Mouse (Mus musculus) frontal cortex, adult 2 months (tissue): ENCODE measurements around the gene Ptch2. TPM values are rescaled to one million over a fixed set of nuclear protein-coding genes. Genes with fewer than 3 reads are reported as not detected.

ENCODE experiments used
- DNase-seq, 2 experiments: peaks; one replicate each; pipeline ENCODE4 v3.0.0; 2022; ENCODE audit warnings: low spot score in 1 of 2; ENCODE audit errors: extremely low spot score in 1 of 2
- polyA plus RNA-seq: library from polyadenylated mRNA; depleted of rRNA; stranded (reverse); fragments of >200 nt; gene quantifications from 2 replicates; pipeline ENCODE4 v1.2.3, GENCODE M21; 2012

The Ptch2 gene
- polyA plus RNA-seq, 1 experiment: 2.7 TPM

DNA sequence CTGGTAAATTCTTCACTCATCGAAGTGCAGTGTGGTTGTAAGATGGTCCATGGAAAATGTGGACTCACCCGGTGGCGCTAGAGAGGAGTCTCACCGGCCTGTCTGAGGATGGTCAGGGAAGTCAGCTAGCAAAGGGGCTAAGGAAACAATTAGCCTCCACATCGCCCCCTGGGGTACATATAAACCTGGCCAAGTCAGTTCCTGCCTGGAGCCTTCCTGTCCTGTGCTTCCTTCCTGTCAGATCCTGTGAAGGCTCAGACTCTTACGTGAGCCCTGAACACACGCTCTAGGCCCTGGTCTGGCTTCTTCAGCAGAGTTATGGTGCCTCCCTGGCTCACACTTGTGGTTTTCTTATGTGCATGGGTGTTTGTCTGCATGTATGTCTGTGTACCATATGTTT is 5.3 kb downstream of the Ptch2 start:
- no peak for DNase-seq

DNA sequence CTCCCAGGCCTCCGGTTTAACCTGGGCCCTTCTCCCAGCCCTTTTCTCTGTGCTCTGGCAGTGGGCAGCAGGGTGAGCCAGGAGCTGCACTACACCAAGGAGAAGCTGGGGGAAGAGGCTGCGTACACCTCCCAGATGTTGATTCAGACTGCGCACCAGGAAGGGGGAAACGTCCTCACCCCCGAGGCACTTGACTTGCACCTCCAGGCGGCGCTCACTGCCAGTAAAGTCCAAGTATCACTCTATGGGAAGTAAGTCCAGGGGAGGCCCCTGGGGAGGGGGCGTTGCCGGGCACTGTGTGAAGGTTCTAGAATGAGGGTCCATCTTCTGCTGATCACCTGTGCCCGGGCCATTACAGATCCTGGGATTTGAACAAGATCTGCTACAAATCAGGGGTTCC is 8.8 kb downstream of the Ptch2 start:
- no peak for DNase-seq

DNA sequence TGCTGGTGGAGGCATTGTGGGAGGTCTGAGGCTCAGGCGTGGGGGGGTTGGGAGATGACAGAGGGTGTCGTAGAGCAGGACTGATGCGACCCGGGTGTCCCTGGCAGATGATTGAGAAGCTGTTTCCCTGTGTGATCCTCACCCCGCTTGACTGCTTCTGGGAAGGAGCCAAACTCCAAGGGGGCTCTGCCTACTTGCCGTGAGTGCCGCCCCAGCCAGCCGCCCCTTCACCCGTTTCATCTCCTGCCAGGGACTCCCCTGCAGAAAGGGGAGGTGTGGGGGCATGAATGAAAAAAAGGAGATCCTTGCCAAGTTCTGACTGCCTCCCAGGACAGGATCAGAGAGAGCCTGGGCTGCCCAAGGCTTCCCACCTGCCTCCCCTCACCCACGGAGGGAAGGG is 9.3 kb downstream of the Ptch2 start:
- no peak for DNase-seq

DNA sequence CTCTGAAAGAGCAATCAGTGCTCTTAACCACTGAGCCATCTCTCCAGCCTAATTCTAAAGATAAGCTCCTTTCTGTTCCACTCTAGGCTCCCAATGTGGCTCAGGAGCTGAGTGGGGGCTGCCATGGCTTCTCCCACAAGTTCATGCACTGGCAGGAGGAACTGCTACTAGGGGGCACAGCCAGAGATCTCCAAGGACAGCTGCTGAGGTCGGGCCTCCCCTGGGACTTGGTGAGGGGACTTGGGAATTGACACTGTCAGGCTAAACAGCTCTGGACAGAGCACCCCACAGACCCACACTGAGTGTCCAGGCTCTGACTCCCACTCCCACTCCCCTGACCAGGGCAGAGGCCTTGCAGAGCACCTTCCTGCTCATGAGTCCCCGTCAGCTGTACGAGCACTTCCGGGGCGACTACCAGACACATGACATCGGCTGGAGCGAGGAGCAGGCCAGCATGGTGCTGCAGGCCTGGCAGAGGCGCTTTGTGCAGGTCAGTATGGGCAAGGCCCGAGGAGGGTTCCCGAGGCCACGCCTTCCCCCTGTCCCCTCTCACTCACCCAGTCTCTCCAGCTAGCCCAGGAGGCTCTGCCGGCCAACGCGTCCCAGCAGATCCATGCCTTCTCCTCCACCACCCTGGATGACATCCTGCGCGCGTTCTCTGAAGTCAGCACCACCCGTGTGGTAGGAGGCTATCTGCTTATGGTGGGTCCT is 12.1 kb downstream of the Ptch2 start:
- no peak for DNase-seq

DNA sequence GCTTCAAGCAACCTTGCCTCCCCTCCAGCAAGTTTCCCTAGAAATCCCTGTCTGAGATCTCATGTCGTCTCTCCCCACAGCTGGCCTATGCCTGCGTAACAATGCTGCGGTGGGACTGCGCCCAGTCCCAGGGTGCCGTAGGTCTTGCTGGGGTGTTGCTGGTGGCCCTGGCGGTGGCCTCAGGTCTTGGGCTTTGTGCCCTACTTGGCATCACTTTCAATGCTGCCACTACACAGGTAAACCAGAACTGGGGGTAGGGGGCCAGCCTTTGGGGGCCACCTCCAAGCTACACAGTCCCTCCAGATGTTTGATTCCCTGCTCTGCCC is 12.6 kb downstream of the Ptch2 start:
- no peak for DNase-seq

DNA sequence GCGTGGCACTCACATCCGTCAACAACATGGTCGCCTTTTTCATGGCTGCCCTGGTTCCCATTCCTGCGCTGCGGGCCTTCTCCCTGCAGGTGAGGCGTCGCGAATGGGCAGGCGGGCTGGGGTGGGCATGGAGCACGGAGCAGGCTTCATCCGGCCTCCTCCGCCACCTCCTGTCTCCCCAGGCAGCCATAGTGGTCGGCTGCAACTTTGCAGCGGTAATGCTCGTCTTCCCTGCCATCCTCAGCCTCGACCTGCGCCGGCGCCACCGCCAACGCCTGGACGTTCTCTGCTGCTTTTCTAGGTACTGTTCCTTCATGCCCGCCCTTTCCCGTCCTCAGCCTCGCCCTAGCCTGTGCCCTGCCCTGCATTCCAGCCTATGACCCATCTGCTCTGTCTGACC is 13.5 kb downstream of the Ptch2 start:
- DNase-seq: no peak

DNA sequence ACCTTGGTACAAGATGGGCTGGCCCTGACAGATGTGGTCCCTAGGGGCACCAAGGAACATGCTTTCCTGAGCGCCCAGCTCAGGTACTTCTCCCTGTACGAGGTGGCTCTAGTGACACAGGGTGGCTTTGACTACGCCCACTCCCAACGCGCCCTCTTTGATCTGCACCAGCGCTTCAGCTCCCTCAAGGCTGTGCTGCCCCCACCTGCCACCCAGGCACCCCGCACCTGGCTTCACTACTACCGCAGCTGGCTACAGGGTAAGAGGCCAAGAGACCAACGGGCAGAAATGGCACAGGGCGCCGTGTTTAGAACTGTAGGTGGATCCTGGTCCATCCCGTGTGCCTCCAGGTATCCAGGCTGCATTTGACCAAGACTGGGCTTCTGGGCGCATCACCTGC is 14.4 kb downstream of the Ptch2 start:
- no peak for DNase-seq

DNA sequence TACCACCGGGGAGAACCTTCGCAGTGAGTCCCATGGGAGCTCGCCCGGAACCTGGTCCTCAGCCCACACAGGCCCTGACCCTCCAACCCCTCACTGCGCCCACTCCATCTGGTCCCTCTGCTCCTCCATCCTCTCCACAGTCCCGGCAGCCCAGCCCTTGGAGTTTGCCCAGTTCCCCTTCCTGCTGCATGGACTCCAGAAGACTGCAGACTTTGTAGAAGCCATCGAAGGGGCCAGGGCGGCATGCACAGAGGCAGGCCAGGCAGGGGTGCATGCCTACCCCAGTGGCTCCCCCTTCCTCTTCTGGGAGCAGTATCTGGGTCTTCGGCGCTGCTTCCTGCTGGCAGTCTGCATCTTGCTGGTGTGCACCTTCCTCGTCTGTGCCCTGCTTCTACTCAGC is 15.1 kb downstream of the Ptch2 start:
- DNase-seq: no peak

DNA sequence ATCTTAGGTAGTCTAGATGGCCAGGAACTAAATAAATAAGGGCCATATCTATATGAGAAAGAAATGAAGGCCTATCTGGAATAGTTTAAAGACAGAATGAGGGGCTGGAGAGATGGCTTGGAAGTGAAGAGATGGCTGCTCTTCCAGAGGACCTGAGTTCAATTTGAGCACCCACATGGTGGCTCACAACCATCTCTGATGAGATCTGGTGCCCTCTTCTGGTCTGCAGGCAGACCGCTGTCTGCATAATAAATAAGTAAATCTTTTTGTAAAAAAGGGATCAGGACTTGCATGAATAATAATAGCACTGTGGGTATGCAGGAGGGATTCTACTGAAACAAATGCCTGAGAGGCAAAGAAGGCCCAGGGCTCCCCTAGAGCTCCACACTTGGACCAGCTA is 17.4 kb downstream of the Ptch2 start:
- DNase-seq: no peak

DNA sequence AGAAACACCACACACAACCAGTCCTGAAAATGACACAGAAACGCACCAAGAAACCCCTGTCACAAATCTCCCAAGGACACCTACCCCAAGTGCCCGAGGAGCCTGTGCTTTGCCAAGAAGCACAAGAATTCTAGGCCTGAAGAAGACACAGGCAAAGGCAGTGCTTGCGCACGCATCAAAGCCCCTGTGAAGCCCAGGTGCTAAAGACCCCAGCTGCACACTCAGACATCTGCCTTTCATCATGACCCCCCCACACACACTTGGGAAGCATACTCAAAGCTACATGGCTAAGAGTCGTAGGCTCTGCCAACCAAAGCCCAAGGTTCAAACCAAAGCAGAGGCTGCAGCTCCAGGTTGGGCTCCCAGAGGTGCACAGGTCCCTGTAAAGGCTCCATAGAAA is 19.7 kb downstream of the Ptch2 start:
- no peak for DNase-seq

DNA sequence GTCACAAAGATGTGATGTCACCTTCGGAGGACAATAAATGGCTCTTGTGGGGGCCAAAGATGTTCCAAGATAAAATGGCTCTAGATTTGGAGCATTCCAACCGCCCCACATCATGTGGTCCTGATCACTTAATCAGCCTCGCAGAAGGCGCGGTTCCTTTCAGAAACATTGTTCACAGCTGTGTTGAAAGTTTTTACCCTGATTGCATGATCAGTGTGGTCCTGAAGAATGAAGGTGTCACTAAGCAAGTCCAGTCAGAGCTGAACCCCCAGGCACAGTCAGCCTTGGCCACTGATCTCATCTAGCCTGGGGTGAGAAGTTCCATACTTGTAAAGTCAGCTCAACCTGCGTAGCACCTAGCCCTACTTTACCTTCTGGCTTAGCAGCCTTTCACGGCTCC is 22.1 kb downstream of the Ptch2 start:
- no peak for DNase-seq

DNA sequence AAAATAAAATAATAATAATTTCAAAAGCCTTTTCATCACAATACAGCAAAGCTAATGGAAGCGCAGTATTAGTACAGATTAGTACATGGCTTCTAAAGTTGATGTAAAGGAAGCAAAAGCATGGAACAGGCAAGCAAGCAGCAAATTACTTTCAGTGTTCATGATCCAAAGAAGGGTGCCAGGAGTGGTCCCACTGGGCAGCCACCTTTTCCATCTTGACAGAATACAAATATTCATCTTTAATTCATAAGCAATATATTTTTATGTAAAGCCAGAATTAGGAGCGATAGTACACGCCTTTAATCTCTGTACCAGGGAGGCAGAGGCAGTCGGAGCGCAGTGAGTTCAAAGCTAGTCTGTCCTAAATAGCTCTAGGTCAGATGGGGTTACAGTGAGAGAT is 23.8 kb downstream of the Ptch2 start:
- DNase-seq: no peak

DNA sequence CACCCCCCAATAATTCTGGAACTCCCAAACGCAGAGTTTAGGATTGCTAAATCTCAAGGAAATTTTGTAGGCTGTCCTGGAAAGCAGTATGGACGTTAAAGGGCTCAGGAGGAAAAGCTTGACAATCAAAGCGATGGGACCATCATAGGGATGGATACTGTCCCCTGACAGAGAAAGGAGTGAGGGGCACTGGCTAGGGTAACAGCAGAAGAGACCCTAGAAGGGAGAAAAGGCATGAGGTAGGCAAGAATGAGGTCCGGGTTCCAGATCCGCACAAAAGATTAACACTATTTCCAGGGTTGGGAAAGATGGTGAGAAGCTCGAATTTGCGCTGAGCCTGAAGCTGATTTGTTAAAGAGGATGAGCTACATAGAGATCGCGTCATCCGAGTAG is 24.2 kb downstream of the Ptch2 start:
- DNase-seq: no peak

DNA sequence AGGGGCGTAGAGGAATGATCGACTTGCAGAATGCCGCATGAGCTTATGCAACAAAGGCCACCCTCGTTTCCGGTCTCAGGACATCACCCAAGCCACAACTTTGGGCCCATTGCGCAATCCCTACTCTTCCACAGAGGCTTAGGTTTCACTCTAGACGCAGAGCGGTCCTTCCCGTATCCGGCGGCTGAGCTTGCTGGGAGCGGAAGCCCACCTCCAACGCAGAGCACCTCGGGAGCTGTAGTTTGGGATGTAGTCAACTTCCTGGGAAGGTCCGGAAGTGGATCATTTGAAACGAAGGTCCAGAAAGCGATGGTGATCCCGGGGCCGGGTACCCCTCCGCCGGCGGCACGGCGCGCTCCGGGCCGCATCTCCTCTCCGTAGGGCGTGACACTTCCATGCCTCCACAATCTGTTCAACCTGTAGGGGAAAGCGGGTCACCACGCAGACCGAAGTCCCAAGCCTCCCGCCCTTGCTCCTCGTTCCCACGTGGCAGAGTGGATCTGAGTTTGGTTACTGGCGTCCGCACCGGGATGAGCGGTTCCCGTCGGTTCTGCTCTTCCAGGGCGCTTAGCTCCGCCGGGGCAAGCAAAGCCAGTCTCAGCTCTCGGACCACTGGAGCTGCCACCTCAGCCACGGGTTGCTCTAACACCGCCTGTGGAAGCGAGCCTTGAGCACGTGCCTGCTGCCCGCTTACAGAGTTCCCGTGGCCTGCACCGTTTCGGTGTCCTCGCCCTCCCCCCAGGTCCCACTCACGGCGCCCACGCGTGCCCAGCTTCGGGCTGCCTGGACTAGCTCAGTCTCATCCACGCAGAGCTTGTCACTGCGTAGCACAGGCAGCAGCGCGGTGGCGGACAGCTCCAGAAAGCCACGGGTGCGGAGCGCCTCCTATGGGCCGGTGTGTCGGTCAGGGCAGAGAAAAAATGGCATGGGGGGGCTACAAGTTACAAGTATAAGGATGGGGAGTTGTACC is 24.9 kb downstream of the Ptch2 start:
- DNase-seq: peak; percentile 97

DNA sequence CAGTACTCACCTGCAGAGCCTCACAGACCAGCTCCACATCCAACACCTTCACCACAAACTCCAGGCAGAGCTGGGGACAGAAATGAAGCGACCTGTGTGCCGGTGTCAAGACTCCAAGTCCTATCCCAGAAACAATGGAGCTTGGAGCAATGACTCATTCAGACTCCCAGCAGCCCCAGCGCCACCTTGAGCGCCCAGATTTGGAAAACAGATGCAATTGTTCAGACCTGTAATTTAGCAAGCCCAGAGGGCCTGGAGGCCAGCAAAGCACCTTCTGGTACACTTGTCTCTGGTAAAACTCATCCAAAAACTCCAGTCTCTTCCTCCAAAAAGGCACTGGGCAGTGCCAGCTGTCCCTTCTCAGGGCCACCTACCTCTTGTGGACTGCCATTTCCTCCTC is 26.3 kb downstream of the Ptch2 start:
- no peak for DNase-seq

DNA sequence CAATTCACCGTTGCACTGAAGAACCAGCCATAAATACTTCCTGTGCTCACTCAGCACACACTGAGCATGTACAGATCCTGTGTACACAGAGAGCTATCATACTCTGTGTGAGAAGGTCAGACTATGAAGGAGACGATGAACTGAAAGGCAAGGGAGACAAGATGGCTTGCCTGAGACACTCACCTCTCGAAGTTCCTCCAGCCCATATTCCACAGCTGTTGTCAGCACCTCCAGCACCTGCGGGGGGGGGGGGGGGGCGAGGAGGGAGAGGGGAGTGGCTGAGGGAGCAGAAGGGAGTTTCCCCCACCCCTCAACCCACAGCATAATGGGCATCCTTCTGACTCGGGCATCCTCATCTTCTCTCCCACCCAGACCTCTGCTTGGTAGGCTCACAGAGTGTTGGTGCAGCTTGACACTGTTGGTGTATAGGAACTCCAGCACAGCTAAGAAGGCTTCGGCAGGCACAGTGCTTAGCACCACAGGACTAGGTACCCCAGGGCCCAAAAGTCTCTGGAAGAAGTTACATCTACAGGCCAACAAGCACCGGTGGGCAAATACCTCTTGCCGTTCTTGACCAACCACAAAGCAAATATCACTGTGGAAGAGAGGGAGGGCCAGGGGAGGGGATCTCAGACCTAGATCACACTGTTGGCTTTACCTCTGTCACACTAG is 27.8 kb downstream of the Ptch2 start:
- DNase-seq: no peak

DNA sequence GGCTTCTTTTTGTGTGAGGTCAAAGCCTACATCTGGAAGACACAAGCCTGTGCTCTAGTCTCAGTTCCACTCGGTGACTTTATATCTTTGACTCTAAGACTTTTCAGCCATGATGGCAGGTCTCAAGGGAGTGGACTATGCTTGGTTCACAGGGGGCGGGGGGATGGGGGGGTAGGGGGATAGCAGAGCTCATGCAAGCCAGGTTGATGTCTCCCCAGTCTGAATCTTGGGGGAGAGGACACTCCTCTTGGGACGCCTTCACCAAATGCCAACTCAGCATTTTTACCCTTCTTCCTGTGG is 28.3 kb downstream of the Ptch2 start:
- no peak for DNase-seq

DNA sequence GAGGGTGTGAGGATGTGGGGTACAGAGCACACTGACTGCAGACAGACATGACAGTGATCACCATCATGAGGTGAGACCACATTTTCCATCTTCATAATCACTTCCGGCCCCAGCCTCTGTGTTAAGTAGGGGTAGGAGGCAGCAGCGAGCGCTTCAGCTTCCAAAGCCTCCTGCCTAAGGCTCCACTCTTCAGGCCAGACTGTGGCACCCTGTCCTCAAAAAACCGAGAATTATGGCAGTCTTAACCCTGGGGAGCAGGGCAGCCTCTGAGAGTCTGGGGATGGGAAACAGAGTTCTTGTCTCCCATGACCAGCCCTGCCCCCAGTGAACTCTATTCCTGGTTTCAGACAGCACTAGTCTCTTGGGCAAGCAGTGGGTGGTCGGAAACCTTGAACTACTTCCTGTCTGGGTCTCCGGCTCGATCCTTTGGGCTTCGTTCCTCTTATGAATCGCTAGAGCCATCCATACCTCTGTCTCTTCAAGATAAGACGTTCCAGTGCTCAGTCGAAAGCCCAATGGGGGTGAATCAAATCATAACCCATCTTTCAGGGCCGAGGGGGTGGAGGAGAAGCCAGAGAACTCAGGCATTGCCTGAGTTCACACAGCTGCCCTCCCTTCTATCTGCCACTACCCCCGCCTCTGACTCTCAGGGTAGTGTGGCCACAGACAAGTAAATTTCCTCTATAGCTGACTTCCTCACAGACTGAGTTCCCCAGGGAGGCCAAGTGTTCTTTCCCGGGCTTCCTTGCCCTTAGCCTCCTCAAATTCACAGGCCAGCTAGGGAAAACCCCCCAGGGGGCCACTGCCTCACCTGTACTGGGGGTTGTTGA is 28.9 kb downstream of the Ptch2 start:
- peak in 1 of 2 experiments; percentile 41 for DNase-seq

DNA sequence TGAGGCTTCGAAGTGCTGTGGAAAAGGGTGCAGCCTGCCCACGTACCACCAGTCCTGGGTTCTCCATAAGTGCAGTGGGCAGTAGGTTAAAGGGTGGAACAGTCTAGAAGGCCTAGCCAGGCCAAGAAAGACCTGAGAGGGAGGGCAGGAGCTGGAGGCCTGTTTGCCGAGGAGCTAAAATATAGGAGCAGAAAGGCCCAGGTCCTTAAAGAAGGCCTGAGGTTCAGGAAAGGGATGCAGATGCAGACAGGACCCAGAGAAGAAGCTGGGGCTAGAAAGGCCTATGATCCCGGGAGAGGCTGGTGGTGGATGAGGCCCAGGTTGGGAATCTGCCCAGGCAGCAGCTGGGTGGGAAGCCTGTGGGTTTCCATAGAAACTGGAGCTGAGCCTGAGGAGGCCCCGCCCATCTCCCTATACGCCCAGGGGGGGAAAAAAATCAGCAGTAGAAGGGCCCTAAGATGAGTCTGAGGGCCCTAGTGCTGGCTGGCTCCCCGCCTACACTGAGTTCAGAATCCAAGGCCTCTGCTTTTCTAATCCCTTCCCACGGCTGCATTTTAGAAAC is 29.6 kb downstream of the Ptch2 start, which contains the start of gene Btbd19:
Gene Btbd19 (minus strand): TSS at position 378 of the 562 bp plus-strand sequence.
- DNase-seq: peak; percentile 52 to 83

DNA sequence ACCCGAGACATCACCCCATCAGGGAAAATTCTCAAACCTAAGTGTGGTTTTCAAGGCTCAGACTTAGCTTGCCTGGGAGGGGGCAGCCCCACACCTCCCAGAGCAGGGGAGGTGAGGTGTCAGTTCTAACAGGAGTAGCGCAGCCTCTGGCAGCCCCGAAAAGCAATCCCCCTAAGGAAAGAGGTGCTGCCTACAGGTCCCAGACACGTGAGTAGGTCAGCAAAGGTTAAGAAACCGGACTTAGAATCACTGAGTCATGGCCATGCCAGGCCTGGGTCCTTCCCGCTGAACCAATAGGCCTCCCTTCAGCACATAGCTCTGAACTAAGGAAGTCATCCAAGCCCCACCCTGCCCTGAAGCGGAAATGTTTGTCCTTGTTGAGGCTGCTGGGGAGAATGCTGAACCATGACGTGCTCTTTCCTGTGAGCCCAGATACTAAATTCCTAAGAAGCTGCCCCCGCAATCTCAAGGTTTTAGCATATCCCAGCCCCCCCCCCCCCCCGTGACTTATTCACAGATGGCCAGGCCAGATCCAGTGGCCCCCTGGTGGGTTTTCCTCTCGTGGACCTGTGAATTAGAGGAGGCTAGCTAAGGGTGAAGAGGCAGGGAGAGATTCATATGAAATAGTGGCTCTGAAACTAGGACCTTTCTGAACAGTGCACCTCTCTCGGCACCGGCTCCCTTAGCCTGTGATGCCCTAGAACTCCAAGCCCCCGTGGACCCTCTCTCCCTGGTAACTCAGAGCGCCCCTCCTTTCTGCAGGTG is 30.2 kb downstream of the Ptch2 start:
- DNase-seq: peak in 1 of 2 experiments; percentile 40
